Mouse (Mus musculus) liver, embryonic 16.5 days (tissue): ENCODE data around the gene Mia2. TPM values are rescaled to one million over a fixed set of nuclear protein-coding genes. Genes with fewer than 3 reads are reported as not detected.
"Not testable (repeated sequence)": the region's sequence is repeated elsewhere in the genome, so short reads cannot be mapped to it uniquely, and the experiment has no call there.

ENCODE experiments used
- ATAC-seq: fragments of 200-750 bp; cut with Nextera tagmentation; 2 replicates; pipeline ENCODE4 v1.8.0; 2017; ENCODE audit warnings: low read depth, mild to moderate bottlenecking, moderate number of reproducible peaks, moderate library complexity
- H3K27ac ChIP-seq: fragments of 300-500 bp; sonication (generic); 2 replicates; pipeline ENCODE4 v1.5.1; 2014; ENCODE audit warnings: mild to moderate bottlenecking, low read length
- H3K27me3 ChIP-seq: fragments of 300-500 bp; sonication (generic); 2 replicates; pipeline ENCODE4 v1.6.1; 2014; ENCODE audit warnings: low read depth, low read length, mixed read lengths; ENCODE audit not compliant: control insufficient read depth, insufficient read depth
- H3K36me3 ChIP-seq: fragments of 300-500 bp; sonication (generic); 2 replicates; pipeline ENCODE4 v1.6.1; 2014; ENCODE audit warnings: mild to moderate bottlenecking; ENCODE audit not compliant: control insufficient read depth, insufficient read depth
- H3K4me1 ChIP-seq: fragments of 300-500 bp; sonication (generic); 2 replicates; pipeline ENCODE4 v1.6.1; 2014; ENCODE audit warnings: low read depth, low read length, mixed read lengths; ENCODE audit not compliant: control insufficient read depth
- H3K4me2 ChIP-seq: fragments of 300-500 bp; sonication (generic); 2 replicates; pipeline ENCODE4 v1.6.1; 2014; ENCODE audit warnings: low read depth, low read length, mixed read lengths
- H3K4me3 ChIP-seq: fragments of 300-500 bp; sonication (generic); 2 replicates; pipeline ENCODE4 v1.5.1; 2014; ENCODE audit warnings: low read depth, mild to moderate bottlenecking, low read length
- H3K9ac ChIP-seq: fragments of 300-500 bp; sonication (generic); 2 replicates; pipeline ENCODE4 v1.6.1; 2014; ENCODE audit warnings: low read depth, low read length
- H3K9me3 ChIP-seq: fragments of 300-500 bp; sonication (generic); replicated peaks from 2 replicates; pipeline ENCODE4 v1.6.1; 2016; ENCODE audit warnings: low read length; ENCODE audit not compliant: control insufficient read depth
- WGBS: fragments of 180-500 bp; shearing (Covaris S2); extraction: QIAGEN DNeasy Blood & Tissue Kit; methylation state at CpG from one replicate; pipeline ENCODE4 v1.1.7; 2014; ENCODE audit not compliant: insufficient replicate concordance; 5-methylcytosine and 5-hydroxymethylcytosine counted together
- polyA plus RNA-seq: library from polyadenylated mRNA; unstranded; fragments of >200 nt; fragmentation: Nextera tagmentation; extraction: Ambion mirVana; gene quantifications from 2 replicates; pipeline ENCODE4 v1.2.1, GENCODE M21; 2015

Mia2 gene
- 53.3 and 56.2 TPM in 2 replicates for polyA plus RNA-seq

DNA sequence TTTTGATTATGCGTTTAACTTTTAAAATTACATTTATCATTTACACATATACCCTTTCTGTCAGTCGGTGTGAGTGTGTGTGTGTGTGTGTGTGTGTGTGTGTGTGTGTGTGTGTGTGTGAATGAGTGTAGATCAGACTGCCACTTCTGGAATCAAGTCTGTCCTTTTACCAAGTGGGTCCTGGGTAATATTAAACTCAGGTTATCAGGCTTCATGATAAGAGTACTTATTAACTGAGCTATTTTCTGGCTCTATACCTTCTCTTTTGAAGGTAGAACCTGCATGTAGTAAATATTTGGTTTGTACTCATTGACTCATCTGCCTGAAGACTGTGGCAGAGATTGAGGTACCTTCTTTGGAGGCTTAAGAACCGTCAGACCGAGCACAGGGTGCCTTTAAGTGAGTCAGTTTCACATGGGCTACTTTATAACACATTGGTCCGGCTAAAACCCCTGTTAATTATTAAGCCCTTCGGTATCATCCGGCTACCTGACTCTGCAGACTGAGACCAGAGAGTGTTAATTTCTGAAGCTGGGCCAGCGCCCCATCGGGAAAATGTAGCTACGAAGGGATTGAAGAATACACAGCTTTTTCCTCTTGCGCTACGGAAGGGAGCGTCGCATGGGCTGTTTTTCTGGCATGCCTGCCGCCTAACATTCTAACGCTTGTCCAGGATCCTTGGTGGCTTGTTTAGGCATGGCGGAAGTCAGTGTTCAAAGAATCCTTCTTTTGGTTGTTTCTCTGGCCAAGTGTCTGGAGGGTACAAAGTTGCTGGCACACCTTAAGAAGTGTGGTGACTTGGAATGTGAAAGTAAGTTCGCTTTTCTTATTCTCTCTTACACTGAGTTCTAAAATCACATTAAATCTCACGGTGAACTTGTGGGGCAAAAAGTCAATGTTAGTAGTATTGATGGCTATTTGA is at the start of gene Mia2:
Gene Mia2 (plus strand): TSS at position 696 of the 922 bp plus-strand sequence.
- 70% methylated on average over 19 of the region's 19 CpGs for WGBS
- Histone ChIP-seq H3K27me3 (no peaks in the 10 kb centered on the region), H3K4me2 (peak within 1 kb of the TSS; percentile 24), H3K4me1 (no peaks in the 10 kb centered on the region), H3K36me3 (no peaks in the 10 kb centered on the region), H3K9ac (0 out of 2 replicates have a peak within 1 kb of the TSS, but pooled peaks have one; percentile 31), H3K4me3 (peak within 1 kb of the TSS; percentile 55), H3K9me3 (no peaks in the 10 kb centered on the region), H3K27ac (peak within 1 kb of the TSS; percentile 77)
- ATAC-seq, result peak; percentile 78

DNA sequence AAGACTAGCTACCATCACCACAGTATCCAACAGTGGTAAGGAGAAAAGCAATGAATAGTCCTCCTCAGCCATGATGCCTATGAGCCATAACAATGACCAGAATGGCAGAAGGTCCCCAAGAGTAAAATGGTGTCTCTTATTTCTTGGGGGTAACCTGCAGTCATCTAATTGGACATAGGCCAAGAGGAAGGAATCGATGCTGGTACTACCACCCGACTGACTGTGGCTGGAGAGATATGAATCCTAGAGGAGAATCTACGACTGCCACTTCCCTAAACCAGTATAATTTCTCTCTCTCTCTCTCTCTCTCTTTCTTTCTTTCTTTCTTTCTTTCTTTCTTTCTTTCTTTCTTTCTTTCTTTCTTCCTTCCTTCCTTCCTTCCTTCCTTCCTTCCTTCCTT is 43.1 kb upstream of the Mia2 start:
- Histone ChIP-seq H3K9me3 (no peaks in the 10 kb centered on the region), H3K27me3 (no peaks in the 10 kb centered on the region), H3K27ac (no peak overlapping the region), H3K4me1 (peaks cover 18% of the 10 kb centered on the region), H3K4me3 (no peak overlapping the region), H3K36me3 (peaks cover 5% of the 10 kb centered on the region; the same call in 1 of the 2 replicates), H3K4me2 (no peak overlapping the region), H3K9ac (no peak overlapping the region)
- no peak for ATAC-seq
- WGBS, result 38% methylated on average over 3 of the region's 3 CpGs

DNA sequence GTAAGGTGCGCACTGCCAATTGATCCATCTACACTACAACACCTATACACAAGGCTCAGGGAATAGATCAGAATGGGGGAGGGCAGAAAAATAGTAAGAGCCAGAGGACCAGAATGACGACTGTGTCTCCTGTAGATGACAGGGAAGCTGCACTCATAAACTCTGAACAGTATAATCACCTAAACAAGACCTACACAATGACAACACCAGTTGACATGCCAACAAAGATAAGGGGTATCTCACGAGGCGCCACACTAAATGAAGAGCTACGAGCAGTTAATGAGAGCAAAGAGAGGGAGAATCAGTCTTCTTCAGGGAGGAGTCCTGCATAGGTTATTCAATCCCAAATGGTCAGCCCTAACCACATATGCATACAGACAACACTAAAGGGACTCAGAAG is 42.4 kb upstream of the Mia2 start:
- no peak overlapping the region for H3K27ac ChIP-seq

DNA sequence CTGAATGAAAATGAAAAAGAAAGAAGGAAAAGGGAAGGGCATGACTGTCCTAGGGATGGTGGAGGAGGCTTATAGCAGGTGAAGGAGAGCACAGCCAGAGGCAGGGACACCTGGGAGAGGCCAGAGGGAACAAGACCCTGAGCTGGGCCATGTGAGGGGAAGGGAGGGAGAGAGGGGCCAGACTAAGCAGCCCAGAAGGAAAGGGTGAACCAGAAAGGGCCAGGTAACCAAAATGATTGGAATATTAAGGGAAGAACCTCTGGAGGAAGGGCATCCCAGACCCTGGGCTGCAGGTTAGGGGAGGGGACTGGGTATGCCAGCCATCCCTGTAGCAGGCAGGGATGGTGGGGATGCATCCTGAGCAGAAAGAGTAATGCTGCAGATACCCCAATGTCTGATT is 41.6 kb upstream of the Mia2 start:
- H3K9ac ChIP-seq, result no peak overlapping the region
- H3K27ac ChIP-seq, result no peak overlapping the region
- H3K27me3 ChIP-seq, result no peaks in the 10 kb centered on the region
- peaks cover 5% of the 10 kb centered on the region; the same call in 1 of the 2 replicates for H3K36me3 ChIP-seq
- no peak overlapping the region for H3K4me3 ChIP-seq
- H3K4me2 ChIP-seq, result no peak overlapping the region
- H3K4me1 ChIP-seq, result peaks cover 18% of the 10 kb centered on the region
- H3K9me3 ChIP-seq, result no peaks in the 10 kb centered on the region
- ATAC-seq, result no peak

More for the DNA sequence above, 42.4 kb upstream of the Mia2 start:
- Histone ChIP-seq H3K4me3 (no peak overlapping the region), H3K36me3 (peaks cover 5% of the 10 kb centered on the region; the same call in 1 of the 2 replicates), H3K27me3 (no peaks in the 10 kb centered on the region), H3K9ac (no peak overlapping the region), H3K4me2 (no peak overlapping the region), H3K4me1 (peaks cover 18% of the 10 kb centered on the region), H3K9me3 (no peaks in the 10 kb centered on the region)
- peak; percentile 74 for ATAC-seq
- 32% methylated on average over 5 of the region's 5 CpGs for WGBS

DNA sequence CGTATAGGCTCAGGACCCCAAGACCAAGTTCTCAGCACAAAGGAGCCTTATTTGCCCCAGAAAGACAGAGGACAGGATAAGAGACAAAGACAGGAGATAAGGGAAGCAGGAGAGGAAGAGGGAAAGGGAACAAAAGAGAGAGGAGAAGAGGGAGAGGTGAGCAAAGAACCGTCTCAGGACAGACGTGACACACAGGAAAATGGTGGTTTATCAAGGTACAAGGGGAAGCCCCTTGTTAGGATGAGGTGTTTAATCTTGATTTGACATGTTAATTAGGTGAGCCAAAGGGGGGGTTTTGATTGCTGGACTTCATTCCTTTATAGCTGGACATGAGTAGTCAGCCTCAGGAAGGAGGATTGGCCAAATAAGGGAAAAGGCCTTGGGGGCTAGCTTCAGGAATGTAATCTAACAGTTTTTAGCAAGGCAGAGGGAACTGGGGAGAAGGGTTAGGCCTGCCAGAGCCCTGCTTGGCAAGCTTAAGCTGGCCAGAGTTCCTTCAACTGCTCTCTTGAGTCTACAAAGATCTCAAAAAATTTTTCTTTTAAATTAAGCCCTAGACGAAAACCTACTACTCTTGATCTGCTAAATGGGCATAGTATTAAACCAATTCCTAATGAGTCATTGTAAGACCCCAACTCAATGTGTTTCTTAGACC is 40.3 kb upstream of the Mia2 start:
- H3K36me3 ChIP-seq, result no peaks in the 10 kb centered on the region; the same call in 1 of the 2 replicates
- ATAC-seq, result no peak

DNA sequence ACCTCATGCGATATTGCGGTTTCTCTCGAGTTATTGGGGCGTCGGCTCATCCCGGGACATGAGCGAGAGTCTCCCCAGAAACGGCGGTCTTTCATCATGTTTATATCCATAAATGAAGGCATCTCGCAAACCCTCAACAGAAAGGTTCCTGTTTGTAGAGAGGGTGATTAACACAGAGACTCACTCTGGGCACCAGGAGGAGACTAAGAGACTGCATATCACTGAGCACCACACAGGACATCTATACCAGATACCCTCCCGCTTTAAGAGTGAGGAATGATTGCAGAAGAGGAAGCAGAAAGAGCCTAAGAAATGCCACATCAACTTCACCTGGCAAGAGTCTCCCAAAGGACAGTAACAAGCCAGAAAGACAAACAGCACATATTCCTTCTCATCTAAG is 39.4 kb upstream of the Mia2 start:
- Histone ChIP-seq H3K27me3 (no peaks in the 10 kb centered on the region), H3K4me1 (peaks cover 30% of the 10 kb centered on the region), H3K9me3 (no peaks in the 10 kb centered on the region), H3K4me2 (no peak overlapping the region), H3K9ac (no peak overlapping the region), H3K36me3 (no peaks in the 10 kb centered on the region; the same call in 1 of the 2 replicates), H3K4me3 (no peak overlapping the region), H3K27ac (no peak overlapping the region)
- WGBS, result 89% methylated on average over 11 of the region's 11 CpGs
- no peak for ATAC-seq

More for the DNA sequence above, 40.3 kb upstream of the Mia2 start:
- H3K4me2 ChIP-seq, result no peak overlapping the region
- H3K4me3 ChIP-seq, result no peak overlapping the region
- H3K27ac ChIP-seq, result no peak overlapping the region
- no peaks in the 10 kb centered on the region for H3K27me3 ChIP-seq
- WGBS, result 57% methylated on average over 4 of the region's 4 CpGs
- H3K4me1 ChIP-seq, result peaks cover 28% of the 10 kb centered on the region
- H3K9me3 ChIP-seq, result no peaks in the 10 kb centered on the region
- no peak overlapping the region for H3K9ac ChIP-seq

DNA sequence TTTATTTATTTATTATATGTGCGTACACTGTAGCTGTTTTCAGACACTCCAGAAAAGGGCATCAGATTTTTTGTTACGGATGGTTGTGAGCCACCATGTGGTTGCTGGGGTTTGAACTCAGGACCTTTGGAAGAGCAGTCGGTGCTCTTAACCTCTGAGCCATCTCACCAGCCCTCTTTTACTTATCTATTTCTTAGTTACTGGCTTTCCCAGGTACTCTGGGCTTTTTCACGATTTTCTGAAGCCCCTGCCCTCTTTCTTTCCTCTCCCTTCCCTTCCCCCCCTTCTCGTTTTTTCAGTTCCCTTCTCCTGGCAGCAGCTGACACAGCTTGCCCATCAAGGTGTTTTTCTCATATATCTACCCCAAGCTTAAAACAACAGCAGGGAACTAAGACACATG is 37.4 kb upstream of the Mia2 start:
- not testable (repeated sequence) for ATAC-seq, H3K4me2 ChIP-seq, H3K4me3 ChIP-seq, H3K27me3 ChIP-seq, H3K9ac ChIP-seq, H3K36me3 ChIP-seq, H3K27ac ChIP-seq, H3K9me3 ChIP-seq
- 71% methylated on average over 5 of the region's 5 CpGs for WGBS
- peaks cover 27% of the 10 kb centered on the region for H3K4me1 ChIP-seq

DNA sequence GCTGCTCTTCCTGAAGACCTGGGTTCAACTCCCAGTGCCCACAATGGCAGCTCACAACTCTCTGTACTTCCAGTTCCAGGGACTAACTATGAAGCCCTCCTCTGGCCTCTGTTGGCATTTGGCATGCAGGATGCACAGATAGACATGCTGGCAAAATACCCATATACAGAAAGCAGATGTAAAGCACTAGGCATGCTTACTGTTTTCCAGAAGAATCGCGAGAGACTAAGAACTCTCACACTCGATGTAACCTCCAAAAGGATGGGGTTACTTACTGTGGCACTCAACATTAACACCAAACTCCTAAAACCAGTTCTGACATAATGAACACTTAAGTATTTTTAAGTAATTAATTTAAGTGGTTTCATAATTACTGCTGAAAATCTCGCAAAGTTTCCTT is 35.3 kb upstream of the Mia2 start:
- Histone ChIP-seq H3K9ac (peak overlapping the region; percentile 97), H3K4me3 (peak overlapping the region; percentile 97), H3K4me2 (peak overlapping the region; percentile 88), H3K4me1 (peaks cover 15% of the 10 kb centered on the region), H3K36me3 (no peaks in the 10 kb centered on the region; the same call in 1 of the 2 replicates), H3K27ac (peak overlapping the region; percentile 93), H3K27me3 (no peaks in the 10 kb centered on the region), H3K9me3 (no peaks in the 10 kb centered on the region)
- ATAC-seq, result no peak
- WGBS, result 43% methylated on average over 4 of the region's 4 CpGs
